Mouse (Mus musculus): ENCODE data around the gene Ctnnd2. TPM values are rescaled to one million over a fixed set of nuclear protein-coding genes. Genes with fewer than 3 reads are reported as not detected.

Ctnnd2 gene
- total RNA-seq, 2 experiments from 2014 or later: 2.9 to 3.1 TPM

- DNase-seq (ENCODE audit: low spot score in 2 of 2): no peak
These were observed 879.1 kb downstream of the Ctnnd2 start for GRCm38 (mm10) chr15:31051496-31051895.

- DNase-seq (ENCODE audit: low spot score in 2 of 2): no peak
These were observed 883.8 kb downstream of the Ctnnd2 start for GRCm38 (mm10) chr15:31056145-31056544.

- no peak for DNase-seq (ENCODE audit: low spot score in 2 of 2)
These were observed 885.9 kb downstream of the Ctnnd2 start for GRCm38 (mm10) chr15:31058315-31058714.

- no peak for DNase-seq (ENCODE audit: low spot score in 2 of 2)
These were observed 891.3 kb downstream of the Ctnnd2 start for GRCm38 (mm10) chr15:31063734-31064133.

- DNase-seq (ENCODE audit: low spot score in 2 of 2): no peak
These were observed 895.7 kb downstream of the Ctnnd2 start for GRCm38 (mm10) chr15:31068127-31068526.

GRCm38 (mm10) chr15:31070311-31070710 is 897.9 kb downstream of the Ctnnd2 start:
- no peak for DNase-seq (ENCODE audit: low spot score in 2 of 2)

All from adrenal gland, adult 18-20 months (tissue).